Mouse (Mus musculus) right cerebral cortex, adult 2 months (tissue): Measurements from ENCODE around the gene Capn9.

Experiments used
- DNase-seq, 2 experiments: peaks; one replicate each; pipeline ENCODE4 v3.0.0; 2021 to 2022; ENCODE audit warnings: low spot score in 2 of 2

Capn9 gene

DNA sequence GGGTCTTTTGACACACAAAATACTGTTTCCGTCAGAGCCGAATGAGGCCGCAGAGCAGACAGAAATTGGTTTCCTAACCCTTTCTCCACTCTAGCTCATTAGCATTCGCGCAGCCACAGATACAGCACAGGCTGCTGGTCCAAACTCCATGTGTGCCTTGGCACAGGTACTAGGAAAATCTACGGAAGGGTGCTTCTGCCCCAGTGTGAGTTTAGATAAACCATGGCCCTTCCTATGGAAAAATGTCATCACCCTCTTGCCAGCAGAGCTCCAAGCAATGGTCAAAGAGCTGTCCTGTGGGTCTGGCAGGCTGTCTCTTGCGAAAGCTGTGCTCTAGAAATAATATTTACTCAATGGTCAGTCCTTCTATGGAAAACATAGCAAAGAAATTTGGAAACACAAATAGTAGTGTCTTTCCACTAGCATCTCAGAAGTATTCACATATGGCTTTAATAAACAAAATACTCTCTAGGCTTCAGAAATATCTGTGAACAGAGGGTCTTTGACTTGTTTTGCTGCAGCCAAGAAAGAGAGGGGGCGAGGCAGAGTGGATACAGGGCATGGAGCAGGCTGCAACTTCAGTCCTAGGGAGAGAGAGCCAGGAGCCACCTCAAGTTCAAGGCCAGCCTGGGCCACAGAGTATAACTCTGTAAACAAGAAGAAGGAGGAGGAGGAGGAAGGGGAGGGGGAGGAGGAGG, 4.0 kb upstream of the Capn9 start:
- DNase-seq, result no peak

DNA sequence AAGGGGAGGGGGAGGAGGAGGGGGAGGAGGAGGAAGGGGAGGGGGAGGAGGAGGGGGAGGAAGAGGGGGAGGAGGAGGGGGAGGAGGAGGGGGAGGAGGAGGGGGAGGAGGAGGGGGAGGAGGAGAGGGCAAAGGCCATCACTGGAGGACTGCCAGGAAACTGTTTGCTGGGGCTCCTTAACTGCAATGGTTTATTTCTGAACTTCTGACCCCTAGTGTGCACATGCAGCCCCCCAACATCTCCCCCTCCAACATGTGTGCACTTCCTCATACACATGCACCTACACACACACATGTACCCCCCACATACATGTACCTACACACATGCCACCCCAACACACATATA, 3.5 kb upstream of the Capn9 start:
- DNase-seq, result no peak

DNA sequence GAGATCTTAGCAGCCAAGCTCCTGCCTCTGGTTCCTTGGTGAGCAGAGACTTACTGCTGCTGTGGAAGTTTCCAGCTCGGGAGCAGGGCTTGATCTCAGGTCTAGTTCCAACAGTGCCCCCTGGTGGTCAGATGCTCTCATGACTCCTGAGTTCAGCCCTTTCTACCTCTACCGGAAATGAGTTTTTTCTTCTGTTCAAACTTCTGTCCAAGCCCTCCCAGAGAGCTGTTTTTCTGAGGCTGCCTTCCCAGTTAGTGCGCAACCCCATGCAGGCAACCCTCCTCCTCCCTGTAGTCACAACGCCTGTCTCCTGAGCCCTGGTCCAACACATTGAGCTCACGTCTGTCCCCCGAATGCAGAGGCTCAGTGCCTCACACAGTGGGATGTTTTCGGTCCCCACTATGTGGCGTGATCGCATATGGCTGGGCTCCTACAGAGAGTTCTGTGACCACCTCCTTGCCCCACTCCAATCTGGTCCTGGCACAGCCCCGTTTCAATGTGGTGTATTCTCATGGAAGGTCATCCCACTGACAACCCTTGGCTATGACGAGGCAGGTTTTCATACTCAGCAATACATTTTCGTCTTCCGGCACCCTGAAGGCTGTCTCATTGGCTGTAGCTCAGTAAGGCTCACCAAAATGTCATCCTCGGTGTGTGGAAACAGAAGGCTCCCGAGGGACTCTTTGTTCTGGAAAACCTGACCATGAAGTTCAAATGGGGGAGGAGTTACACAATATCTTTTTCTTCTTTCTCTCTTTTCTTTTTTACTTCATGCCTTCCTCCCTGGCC, 2.2 kb upstream of the Capn9 start:
- peak; percentile 93 to 96 for DNase-seq

DNA sequence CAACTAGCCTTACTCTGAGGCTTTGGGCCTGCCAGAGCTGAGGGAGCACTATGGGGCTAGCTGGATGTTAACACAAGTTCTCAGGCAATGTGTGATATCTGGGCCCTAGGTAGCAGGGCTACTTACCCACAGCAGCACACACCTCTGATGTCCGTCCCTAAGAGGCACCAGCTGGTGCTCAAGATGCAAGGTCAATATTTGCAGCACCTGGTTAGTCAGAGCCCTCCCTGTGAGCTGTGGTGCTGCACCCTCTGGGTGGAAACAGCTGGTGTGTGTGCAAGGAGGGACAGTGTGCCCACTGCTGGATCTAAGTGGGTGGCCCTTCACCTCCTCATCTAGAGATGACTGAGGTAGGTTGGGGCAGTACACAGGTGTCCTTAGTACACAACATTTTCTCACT, 840 bp downstream of the Capn9 start:
- no peak for DNase-seq

DNA sequence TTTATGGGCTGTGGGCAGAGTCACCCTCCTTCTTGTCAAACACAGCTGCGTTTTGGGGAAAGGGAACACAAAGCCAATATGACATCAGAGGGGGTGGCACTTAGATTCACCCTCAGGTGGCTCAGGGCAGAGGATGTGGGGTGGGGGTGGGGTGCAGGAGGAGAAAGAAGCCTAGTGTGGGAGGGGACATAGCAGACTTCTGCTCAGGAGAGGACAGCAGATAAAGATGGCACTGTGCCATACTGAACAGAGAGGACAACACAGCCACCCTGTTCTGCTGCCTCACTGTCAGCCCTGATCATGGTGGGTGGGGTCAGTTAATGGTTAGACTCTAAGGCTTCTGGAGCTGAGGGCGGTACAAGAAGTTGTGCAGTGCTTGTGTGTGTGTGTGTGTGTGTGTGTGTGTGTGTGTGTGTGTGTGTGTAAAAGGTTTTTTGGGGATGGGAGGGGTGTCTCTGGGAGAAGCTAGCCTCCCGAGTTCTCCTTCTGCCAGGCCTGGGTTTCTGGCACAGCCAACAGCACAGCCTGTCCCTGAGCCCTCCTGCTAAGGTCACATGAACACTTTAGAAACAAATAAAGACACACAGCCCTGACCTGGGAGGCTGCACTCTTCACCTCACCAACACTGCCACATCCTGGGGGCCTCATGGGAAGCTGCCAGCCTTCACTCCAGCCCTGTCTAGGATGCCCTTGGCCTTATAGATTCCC, 10.0 kb downstream of the Capn9 start:
- DNase-seq, result no peak

DNA sequence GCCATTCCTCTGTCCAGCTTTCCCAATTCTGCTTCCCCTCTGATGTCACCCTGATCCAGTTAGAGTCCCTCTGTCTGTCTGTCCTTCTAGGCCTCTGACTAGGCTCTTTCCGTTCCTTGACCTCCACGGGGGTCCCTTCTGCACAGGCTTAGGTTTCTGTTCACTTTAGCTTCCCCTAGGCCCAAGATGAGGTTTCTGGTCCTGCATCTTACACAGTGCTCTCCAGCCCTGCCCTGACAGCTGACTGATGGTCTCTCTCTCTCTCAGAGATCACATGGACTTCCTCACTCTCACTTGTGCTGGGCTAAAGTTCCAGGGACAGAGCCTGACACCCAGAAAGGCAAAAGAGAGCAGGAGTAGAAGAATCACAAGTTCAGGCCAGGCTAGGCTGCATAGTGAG, 10.6 kb downstream of the Capn9 start:
- no peak for DNase-seq

DNA sequence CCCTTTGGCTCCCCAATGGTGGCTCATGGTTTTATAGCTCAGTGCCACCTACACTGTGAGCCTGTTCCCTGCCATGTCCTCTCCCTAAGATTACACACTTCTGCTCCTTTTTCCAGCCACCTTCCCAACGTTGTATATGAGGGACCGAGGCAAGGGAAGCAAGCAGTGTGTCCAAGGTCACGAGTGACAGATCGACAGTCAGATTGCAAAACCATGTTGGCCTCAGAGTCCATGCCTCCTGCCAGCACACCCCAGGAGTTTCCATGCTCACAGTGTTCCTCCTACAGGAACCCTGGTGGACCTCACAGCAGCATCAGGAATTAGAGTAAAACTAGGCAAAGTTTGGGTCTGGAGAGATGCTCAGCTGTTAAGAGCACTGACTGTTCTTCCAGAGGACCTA, 13.5 kb downstream of the Capn9 start:
- no peak for DNase-seq

DNA sequence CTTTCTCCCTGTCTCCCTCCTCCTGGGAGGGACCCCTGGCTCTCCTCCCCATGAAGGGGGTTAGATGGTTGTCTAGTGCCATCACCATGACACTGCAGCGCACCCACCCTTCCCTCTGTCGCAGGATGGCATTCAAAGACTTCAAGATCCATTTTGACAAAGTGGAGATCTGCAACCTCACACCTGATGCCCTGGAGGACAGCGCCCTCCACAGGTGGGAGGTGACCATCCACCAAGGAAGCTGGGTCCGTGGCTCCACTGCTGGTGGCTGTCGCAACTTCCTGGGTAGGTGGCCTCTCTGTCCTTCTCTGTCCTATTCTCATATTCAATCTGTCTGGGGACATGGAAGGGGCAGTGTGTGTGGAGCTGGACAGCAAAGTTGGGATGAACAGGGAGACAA, 28.2 kb downstream of the Capn9 start:
- DNase-seq, result no peak

DNA sequence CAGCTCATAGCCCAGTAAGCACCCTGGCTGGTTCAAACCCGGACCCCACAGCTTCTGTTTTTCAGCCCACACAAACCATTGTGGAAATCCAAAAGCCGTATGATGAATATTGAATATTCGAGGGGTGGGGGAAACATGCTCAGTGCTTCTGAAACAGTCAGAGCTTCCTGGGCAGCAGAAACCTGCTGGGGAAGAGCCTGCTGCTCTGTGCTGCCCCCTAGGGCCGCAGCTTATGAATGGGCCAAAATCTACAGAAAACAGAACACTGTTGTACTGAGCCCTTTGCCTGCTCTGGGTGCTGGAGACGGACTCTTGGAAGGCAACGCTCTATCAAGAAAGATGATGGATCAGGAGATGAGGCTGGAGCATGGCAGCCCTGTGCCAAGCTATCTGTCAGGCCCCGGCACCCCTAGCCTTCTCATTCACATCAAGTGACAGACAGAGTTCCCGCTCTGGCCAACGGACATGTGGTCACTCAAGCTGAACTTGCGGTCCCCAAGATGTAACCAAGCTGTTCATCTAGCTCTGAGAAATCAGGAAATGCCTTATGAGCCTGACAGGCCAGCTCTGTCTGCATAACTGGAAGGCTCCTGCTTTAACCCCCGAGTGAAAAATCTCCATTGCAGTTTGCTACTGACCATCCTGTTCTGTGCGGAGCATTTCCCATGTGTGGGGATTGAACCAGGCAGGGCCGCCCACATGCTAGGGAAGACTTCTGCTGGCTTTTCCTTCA, 32.5 kb downstream of the Capn9 start:
- DNase-seq, result no peak

DNA sequence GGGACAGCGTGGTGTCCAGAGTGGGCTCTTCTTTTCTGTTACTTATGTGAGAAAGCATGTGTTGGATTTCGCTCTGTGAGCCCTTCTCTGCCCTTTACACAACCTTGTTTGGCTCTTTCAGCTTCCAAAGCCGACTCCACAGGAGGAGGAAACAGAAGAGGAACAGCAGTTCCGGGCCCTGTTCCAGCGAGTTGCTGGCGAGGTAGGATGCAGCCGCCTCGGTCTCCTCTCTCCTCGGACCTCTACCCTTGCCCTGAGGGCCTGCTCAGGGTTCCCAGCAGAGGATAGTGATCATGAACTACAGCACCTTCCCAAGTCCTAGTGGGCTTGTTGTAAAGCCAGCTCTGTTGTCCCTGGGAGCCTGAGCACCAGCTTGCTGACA, 33.1 kb downstream of the Capn9 start:
- no peak for DNase-seq

DNA sequence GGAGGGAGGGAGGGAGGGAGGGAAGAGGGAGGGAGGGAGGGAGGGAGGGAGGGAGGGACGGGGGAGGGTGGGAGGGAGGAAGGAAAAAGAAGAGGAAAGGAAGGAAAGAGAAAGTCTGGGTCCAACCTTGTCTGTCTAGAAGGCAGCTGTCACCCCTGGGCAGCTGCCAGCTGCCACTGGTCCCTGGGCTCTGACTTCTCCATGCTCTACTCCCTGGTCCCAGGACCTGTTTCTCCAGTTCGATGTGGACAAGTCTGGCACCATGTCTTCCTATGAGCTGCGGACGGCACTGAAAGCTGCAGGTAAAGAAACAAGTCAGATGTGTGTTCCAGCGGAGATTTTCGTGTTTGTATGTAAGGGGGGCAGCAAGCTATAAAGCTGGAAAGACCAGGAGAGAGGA, 38.4 kb downstream of the Capn9 start:
- no peak for DNase-seq

DNA sequence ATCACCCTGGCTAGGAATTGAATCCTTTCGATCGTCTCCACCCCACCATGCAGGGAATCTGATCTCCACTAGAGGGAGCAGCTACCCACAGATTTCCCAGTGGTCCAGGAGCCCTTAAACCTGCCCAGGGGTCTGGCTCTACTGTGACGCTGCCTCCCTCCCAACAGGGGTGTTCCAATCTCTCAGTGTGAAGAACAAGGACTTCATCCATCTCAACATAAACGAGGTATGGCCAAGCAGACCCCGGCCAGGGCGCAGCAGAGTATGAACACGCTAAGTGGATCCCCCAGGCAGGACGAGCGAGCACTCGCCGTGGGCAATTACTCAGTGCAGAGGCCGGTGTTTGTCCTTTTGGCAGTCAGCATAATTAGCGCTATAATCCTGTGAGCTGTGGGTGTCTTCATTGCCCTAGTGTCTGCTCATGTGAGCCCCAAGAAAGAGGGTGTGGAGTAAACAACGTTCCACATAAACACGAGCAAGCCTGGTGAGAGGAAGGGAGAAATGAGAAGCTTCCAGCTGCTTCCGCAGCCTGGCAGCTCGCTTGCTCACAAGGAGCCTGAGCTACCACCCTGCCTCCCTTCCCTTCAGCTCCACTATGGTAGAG, 41.5 kb downstream of the Capn9 start:
- DNase-seq, result peak; percentile 90 to 93

DNA sequence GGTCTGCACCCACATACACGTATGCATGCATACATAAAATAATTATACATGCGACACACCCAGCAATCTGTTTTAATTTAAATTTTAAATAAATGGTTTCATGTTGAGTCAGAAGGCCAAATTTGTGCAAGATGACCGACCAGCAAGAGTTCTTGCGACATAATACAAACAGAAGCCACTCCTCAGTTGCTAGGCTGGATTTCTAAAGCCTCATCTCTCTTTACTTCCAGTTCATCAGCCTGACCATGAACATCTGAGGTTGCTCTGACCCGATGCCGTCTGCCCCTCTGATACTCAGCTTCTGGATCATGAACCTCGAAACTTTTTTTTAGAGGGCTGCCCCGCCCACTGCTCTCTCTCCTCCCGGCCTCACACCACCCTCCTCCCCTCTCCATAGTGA, 42.3 kb downstream of the Capn9 start:
- no peak for DNase-seq

DNA sequence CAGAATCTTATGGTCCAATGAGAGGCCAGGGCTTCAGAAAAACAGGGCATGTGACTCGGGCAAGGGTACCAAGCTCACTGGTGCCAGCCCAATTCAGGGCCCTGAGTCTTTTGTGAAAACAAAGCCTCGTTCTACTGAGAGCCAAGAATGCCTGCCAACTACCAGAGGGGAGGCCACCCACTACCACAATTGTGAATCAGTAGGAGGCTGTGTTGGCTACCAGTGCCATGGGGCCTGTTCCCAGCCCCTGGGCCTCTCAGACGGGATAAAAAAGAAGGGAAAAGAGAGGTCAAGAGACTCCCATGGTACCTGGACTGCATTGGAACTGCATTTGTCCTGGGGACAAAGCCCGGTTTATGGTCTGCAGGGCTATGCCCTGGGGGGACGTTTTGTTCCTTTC, 45.3 kb downstream of the Capn9 start:
- peak; percentile 43 to 55 for DNase-seq

DNA sequence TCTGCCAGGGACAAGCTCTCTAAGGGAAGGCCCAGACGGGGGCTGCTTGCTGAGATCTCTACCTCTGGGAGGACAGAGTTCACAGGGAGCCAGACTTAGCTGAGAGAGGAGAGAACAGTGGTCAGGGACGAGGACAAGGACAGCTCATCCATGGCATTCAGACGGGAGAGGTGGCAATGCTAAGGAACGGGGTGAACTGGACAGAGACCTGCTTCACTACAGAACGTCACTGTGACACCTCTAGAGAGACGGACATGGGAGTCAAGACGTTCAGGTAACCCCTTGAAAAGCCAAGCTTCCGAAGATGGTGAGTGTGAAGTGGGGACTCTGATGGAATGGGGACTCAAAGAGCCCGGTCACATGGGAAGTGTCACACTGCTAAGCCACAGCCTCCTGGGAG, 50.3 kb downstream of the Capn9 start:
- DNase-seq, result no peak

DNA sequence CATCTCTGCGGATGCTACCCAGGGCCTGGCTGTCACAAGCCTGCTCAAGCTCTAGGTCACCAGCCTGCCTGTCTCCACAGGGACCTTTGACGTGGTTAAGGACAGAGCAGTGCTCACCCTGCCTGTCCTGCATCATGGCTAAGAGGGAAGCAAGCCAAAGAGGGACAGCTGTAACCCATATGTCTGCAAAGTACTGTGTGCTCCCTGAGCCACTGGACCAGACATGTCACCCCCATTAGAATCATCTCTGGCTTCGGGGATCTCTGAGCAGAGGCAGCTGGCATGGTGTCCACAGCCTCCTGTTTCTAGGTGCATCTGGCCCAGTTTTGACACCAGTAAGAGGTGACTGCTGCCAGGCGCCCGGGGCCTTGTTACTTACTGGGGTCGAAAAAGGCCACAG, 54.6 kb downstream of the Capn9 start:
- no peak for DNase-seq

DNA sequence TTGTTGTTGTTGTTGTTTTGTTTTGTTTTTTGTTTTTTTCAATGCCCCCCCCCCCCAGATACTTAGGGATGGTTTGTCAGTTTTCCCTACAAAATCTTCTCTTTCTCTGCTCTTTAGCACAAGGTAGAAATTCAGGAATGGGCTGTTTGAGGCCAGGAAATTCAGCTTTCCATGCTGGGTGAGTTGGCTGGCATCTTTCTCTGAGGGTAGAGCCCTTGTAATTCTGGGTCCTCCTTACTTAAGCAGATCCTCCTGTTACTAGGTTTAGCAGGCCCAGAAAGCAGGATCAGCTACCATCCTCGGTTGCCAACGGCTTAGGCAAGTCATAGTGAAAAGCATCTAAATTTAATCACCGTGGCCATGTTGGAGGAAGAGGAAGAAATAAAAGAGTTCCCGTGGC, 55.0 kb downstream of the Capn9 start:
- no peak for DNase-seq

DNA sequence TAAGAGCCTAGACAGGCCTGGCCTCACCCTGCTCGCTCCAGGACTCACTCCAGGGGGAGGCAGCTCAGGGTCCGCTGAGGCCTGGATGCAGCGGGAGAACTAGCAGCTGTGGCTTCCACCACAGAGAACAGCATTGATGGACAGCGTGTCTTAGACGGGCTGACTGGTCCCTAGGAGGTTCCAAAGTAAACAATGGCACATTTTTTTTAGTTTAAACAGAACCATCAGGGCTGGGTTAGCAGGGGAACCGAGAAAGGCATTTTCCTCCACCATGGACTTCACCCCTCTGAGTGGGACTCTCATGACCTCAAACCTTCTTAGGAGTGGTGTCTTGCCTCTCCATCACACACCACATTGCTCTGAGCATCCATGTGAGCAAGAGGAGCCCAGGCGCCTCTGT, 56.1 kb downstream of the Capn9 start:
- no peak for DNase-seq

DNA sequence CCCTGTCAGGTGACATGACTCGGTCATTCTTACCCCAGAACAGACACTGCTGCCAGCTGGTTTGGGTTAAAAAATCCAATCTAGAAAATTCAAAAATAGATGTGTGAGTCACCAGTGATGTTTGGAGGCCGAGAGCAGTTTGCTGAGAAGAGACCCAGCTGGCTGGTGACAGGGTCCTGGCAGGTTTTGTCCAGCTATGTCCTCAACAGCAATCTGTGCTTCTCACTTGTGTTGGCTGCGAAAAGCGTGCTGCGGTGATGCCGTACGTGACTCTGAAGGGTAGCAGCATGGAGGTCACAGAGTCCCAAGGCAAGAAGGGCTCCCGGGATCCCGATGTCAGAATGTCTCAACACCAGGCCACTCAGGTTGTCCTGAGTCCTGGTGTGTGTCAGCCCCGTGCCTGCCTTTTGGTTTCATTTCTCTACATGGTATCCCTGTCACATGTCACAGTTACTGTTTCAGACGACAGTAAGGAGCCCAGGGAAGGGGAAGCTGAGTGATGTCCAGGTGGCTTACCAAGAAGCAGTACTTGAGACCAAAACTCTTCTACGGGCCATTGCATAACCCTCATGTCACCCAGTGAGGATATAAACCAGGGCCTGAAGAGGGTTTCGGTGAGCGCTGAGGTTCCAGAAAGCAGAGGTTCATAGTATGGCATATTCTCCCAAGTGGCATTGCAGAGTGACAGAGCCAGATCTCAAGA, 57.2 kb downstream of the Capn9 start:
- DNase-seq, result peak; percentile 39 to 51

DNA sequence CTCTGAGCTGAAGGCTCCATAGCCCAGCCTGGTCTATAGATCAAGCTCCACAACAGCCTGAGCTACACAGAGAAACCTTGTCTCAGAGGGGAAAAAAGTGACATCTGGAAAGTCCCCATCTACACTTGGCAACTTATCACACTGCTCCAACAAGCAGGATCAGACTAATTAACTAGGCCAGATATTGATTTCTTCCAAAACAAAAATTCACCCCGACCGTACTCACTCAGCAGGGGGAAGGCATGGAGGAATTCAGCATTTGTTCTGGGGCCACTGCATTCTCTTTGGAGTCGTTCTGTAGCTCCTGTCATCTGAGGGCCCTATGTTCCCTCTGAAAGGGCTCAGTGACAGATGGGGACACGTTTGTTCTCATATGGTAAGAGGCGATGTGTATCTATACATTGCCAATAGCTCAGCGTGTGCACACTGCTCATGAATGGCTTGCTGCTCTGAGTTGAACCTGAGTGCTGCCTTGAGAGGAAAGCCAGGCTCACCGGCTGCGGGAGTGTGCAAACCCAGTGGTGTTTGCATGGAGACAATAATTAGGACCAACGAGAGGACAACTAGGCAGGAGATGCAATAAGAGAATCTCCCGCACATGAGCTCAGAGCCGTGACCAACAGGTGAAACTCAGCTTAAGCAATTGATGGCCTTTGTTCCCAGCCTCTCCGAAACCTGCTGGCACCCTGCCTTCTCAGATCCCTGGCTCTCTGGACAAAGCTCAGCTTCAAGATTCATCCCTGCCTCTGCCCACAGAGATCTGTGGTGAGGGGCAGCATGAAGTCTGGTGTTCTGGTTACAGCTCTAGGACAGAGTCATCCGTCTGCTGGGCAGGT, 58.7 kb downstream of the Capn9 start:
- no peak for DNase-seq

DNA sequence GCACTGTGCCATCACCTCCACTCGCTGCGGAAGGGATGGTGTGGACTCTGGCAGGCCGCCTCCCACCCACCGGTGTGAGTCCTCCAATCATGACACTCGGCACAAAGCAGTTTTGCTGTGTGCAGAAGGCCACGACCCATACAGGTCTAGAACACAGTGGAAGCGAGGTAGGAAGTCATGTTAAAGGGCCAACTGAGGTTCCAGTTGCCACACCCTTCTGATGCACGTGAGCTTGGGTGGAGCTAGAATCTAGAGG, 59.3 kb downstream of the Capn9 start:
- no peak for DNase-seq
